Mouse (Mus musculus) olfactory bulb, adult 2 months (tissue): Measurements from ENCODE around the gene Usp5. TPM values are rescaled to one million over a fixed set of nuclear protein-coding genes. Genes with fewer than 3 reads are reported as not detected.

Experiments
- H3K27ac ChIP-seq: fragments of 200-500 bp; 2 replicates; pipeline ENCODE4 v1.5.1; 2012; ENCODE audit warnings: low read depth, low read length; ENCODE audit not compliant: insufficient read depth
- H3K4me1 ChIP-seq: fragments of 200-500 bp; 2 replicates; pipeline ENCODE4 v1.6.1; 2012; ENCODE audit warnings: low read length; ENCODE audit not compliant: control insufficient read depth, insufficient read depth
- H3K4me3 ChIP-seq: fragments of 200-500 bp; 2 replicates; pipeline ENCODE4 v1.5.1; 2012; ENCODE audit warnings: mild to moderate bottlenecking, low read depth, low read length, moderate library complexity; ENCODE audit not compliant: insufficient read depth
- CTCF ChIP-seq: fragments of 200-500 bp; IDR thresholded peaks from 2 replicates; pipeline ENCODE4 v1.5.1; 2012; ENCODE audit warnings: low read depth, mild to moderate bottlenecking, low read length, moderate library complexity; ENCODE audit not compliant: insufficient read depth
- POLR2A ChIP-seq: fragments of 200-500 bp; IDR thresholded peaks from 2 replicates; pipeline ENCODE4 v1.6.1; 2012; ENCODE audit warnings: mild to moderate bottlenecking, low read depth, low read length, moderate library complexity; ENCODE audit not compliant: insufficient read depth
- WGBS: fragments of 180-500 bp; shearing (Covaris S2); methylation state at CpG from one replicate; pipeline ENCODE4 v1.1.7; 2018; 5-methylcytosine and 5-hydroxymethylcytosine counted together
- polyA plus RNA-seq: library from polyadenylated mRNA; stranded (reverse); fragments of >200 nt; gene quantifications from 2 replicates; pipeline ENCODE4 v1.2.4, GENCODE M21; 2012; ENCODE audit warnings: low replicate concordance; ENCODE audit not compliant: missing spikeins, insufficient read depth, insufficient read length

Usp5 gene
- polyA plus RNA-seq, 1 experiment: 225 TPM

DNA sequence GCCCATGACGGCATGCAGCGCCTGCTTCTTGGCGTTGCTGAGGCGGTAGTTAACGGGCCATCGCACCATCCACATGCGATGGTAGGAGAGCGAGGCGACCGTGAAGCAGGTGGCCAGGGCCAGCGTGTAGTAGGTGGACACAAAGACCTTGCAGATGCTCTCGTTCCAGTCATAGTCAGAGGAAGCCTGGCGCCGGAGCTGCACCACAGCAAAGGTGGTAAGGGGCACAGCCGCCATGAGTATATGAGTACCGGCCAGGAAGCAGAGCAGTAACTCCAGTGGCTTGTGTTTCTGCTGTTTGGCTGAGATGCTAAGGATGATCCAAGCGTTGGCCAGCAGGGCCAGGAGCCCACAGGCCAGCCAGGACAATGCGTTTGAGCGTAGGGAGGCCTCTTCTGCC is 32.0 kb upstream of the Usp5 start:
- TF ChIP-seq CTCF (no peak), POLR2A (no peak)
- Histone ChIP-seq H3K4me3 (peak overlapping the region; percentile 22), H3K27ac (peak overlapping the region; percentile 41), H3K4me1 (peaks cover 55% of the 10 kb centered on the region)
- WGBS: 57% methylated on average over 19 of the region's 19 CpGs

DNA sequence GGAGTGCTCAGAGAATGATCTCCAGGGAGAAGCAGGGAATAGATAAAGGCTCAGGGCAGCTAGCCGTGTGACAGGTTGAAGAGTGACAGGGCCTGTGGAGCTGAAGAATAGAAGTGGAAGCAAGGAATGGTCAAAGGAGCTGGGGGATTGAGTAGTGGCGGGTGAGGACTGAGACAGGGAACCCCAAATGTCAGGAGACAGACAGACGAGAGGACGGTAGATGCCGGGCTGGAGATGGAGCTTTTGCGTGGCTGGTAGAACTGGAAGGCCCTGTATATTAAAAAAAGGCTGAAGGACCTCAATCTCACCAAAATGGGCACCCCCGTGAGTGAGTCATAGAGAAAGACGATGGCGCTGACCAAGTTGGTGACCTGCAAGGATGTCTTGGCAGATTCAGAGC is 31.2 kb upstream of the Usp5 start:
- H3K4me1 ChIP-seq: peaks cover 53% of the 10 kb centered on the region
- no peak for TF ChIP-seq CTCF
- WGBS: 55% methylated on average over 9 of the region's 9 CpGs
- no peak overlapping the region for H3K4me3 ChIP-seq
- H3K27ac ChIP-seq: no peak overlapping the region; the same call in 1 of the 2 replicates

DNA sequence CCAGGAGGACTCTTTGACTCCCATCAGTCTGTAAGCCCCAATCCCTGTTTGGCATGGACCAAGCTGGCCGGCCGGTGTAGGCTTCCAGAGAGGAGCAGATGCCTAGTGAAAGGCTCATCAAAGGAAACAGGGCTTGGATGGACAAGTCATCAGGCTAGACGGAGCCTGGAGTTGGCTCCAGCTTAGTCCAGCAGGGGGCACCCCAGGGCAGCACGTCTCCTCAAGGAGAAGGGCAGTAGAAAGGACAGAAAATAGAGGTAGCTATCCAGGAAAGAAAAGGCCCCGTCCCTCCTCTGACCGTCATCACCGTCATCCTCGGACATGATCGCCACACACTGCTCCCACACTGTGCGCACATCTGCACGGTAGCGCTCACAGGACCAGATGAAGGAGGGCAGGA is 30.4 kb upstream of the Usp5 start:
- TF ChIP-seq CTCF (peak; percentile 80), POLR2A (no peak)
- peak overlapping the region; percentile 76 for H3K27ac ChIP-seq
- peaks cover 53% of the 10 kb centered on the region for H3K4me1 ChIP-seq
- H3K4me3 ChIP-seq: peak overlapping the region; percentile 15
- WGBS: 5% methylated on average over 12 of the region's 12 CpGs

DNA sequence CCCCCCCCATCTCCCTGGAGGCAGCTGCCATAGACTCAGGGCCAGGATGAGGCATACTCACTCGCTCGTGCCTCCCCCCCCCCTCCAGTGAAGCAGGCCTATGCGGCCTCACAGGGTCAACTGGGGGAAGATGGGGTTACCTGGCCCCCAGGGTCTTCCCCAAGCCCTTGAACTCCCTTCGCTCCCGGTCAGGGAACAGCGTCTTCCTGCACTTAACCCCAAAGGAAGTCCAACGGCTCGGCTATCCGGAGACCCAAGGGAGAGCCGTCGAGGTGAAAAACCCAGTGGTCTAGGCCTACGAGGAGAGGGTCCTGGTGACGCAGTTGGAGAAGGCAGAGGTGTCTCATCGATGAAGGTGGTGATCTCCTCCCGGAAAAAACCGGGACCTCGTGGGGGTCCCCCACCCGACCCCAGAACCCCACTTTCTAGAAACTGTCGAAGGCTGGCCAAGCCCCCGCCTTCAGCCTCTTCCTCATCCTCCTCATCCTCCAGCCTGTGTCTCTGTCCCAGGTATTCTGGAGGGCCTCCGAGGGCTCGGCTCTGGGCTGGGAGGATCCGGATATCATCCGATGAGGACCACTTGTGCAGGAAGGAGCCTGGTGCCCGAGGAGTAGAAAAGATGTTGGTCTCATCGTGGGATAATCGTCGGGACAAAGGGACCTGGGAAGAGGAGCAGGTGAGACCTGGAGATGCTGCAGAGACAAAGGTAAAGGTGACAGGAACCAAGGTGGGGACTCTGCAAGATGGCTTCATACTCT is 29.5 kb upstream of the Usp5 start:
- 77% methylated on average over 28 of the region's 28 CpGs for WGBS
- Histone ChIP-seq H3K4me3 (no peak overlapping the region), H3K27ac (no peak overlapping the region), H3K4me1 (peaks cover 52% of the 10 kb centered on the region)
- no peak for TF ChIP-seq POLR2A
- TF ChIP-seq CTCF: no peak

DNA sequence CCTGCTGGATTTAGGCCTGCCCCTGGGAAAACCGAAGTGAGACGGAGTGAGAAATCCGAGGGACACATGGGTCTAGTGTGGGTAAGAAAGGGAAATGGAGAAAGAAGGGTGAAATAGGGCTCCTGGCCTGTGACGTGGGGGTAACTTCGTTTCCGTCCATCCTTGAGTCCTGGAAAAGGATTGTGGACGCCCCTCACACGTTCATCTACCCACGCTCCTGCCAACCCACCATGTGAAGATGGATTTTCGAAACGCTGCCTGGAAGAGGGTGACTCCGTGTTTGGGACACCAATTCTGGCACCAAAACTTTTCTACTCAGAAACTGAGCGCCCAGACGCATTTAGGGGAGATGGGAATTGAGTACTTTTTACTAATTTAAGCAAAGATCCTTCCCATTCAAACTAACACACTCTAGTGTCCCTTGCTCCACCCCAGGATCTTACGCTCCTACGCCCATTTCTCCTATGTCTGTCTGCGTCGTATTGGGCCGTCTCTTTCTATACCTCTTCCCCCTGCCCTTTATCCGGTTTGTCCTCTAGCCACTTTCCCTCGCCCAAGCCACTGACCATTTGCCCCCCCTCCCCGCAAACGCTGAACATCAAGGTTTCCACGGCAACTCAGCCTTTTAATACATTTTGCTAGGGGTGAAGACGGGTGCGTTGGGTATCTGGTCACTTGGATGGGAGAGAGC is 28.7 kb upstream of the Usp5 start:
- 16% methylated on average over 26 of the region's 26 CpGs for WGBS
- Histone ChIP-seq H3K4me3 (peak overlapping the region; percentile 61), H3K27ac (no peak overlapping the region), H3K4me1 (peaks cover 52% of the 10 kb centered on the region)
- no peak for TF ChIP-seq POLR2A
- TF ChIP-seq CTCF: no peak

DNA sequence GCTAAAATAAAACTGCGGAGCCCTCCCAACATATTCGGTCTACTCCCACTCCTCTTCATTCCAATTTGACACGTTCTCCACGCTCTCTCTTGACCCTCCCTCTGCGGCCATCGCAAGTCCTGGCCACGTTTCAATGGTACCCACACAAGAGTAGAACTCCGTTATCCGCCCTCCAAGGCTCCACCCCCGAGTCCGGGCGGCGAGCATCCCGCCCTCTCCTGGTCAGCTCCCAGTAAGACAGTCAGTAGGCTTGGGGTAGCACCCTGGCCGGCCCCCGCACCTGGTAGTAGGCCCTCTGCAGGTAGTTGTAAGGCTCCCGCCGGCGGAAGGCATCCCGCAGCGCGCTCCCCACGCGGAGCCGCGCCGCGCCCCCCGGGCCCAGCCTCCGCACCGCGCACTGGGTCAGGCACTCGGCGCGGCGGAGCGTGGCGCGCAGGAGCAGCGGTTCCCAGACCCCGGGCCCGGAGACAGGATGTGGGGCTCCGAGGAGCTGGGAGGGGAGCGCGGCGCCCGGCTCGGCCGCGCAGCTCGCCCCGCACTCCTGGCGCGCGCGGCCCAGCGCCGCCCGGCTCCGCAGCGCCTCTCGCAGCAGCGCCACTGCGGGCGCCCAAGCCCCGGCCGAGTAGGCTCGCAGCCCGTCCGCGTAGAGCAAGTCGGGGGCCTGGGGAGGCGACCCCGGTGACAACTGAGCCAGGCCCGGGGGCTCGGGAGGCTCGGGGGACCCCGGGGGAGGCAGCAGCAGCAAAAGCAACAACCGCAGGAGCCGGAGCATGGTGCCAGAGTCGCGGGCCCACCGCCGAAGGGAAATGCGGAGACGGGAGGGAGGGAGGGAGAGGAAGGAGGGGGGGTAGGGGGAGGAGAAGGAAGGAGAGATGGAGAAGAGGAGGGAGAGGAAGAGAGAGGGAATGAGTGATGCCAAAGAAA is 27.9 kb upstream of the Usp5 start, which contains the start of gene P3h3:
TSS of gene P3h3 (minus strand) at position 837 of the 924 bp plus-strand sequence.
- Histone ChIP-seq H3K4me3 (peak within 1 kb of the TSS; percentile 61), H3K4me1 (peaks cover 52% of the 10 kb centered on the region), H3K27ac (peak within 1 kb of the TSS; percentile 78)
- under 1% methylated on average over 86 of the region's 86 CpGs for WGBS
- TF ChIP-seq CTCF (peak; percentile 78), POLR2A (peak; percentile 62)

DNA sequence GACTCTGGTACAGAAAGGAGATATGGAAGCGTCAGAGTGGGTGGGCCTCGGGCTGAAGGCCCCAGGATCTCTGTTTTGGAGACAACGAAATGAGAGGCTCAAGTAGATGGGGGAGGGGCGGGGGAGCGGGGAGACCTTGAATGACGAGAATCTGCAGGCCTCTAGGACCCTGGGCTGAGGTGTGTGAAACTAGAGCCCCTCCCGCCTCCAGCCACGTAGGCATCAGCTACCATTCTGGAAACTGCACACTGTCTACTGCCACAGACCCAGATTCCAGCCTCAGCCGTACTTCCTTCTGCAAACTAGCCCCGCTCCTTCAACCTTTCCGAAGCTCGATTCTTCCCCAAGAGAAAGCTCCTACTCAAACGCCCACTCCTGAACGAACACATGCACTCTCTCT is 27.0 kb upstream of the Usp5 start:
- TF ChIP-seq POLR2A: no peak
- no peak for TF ChIP-seq CTCF

DNA sequence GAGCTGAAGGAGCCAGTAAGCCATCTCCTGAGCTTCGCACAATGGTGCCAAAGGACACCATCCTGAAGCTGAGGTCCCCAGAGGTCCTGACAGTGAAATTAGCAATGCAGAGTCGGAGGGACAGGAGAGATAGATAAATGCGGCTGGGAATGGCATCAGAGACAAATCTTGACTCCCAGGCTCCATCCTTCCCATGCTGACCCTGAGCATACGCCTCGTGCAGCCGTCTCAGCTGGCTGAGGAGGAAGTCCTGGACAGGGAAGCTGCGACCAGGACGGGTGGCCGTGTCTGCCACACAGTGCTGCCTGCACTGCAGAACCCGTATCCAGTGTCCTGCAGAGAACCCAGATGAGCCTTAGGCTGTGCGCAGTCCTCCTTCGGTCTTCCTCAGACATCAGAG is 25.4 kb upstream of the Usp5 start:
- 77% methylated on average over 12 of the region's 12 CpGs for WGBS
- peaks cover 30% of the 10 kb centered on the region for H3K4me1 ChIP-seq
- H3K4me3 ChIP-seq: no peak overlapping the region
- H3K27ac ChIP-seq: no peak overlapping the region
- no peak for TF ChIP-seq POLR2A
- no peak for TF ChIP-seq CTCF

More for the DNA sequence above, 27.0 kb upstream of the Usp5 start:
- Histone ChIP-seq H3K4me1 (peaks cover 45% of the 10 kb centered on the region), H3K27ac (peak overlapping the region; percentile 78), H3K4me3 (peak overlapping the region; percentile 61)
- WGBS: 8% methylated on average over 14 of the region's 14 CpGs
